Mouse (Mus musculus) limb, embryonic 15.5 days (tissue): ENCODE measurements around the gene Bmper. TPM values are rescaled to one million over a fixed set of nuclear protein-coding genes. Genes with fewer than 3 reads are reported as not detected.

Experiments used
- ATAC-seq: fragments of 200-750 bp; cut with Nextera tagmentation; 2 replicates; pipeline ENCODE4 v1.8.0; 2017; ENCODE audit warnings: low read depth, moderate TSS enrichment; ENCODE audit not compliant: insufficient number of reproducible peaks, low FRiP score, low TSS enrichment
- H3K27ac ChIP-seq: fragments of 300-500 bp; sonication (generic); 2 replicates; pipeline ENCODE4 v1.5.1; 2015; ENCODE audit warnings: moderate library complexity, mild to moderate bottlenecking, inconsistent platforms
- H3K27me3 ChIP-seq: fragments of 300-500 bp; sonication (generic); 2 replicates; pipeline ENCODE4 v1.6.1; 2015; ENCODE audit warnings: inconsistent platforms
- H3K36me3 ChIP-seq: fragments of 300-500 bp; sonication (generic); 2 replicates; pipeline ENCODE4 v1.6.1; 2015; ENCODE audit warnings: inconsistent platforms
- H3K4me1 ChIP-seq: fragments of 300-500 bp; sonication (generic); 2 replicates; pipeline ENCODE4 v1.6.1; 2015; ENCODE audit warnings: inconsistent platforms
- H3K4me2 ChIP-seq: fragments of 300-500 bp; sonication (generic); 2 replicates; pipeline ENCODE4 v1.6.1; 2015; ENCODE audit warnings: mild to moderate bottlenecking, inconsistent platforms
- H3K4me3 ChIP-seq: fragments of 300-500 bp; sonication (generic); 2 replicates; pipeline ENCODE4 v1.5.1; 2015; ENCODE audit warnings: mild to moderate bottlenecking, inconsistent platforms
- H3K9ac ChIP-seq: fragments of 300-500 bp; sonication (generic); 2 replicates; pipeline ENCODE4 v1.6.1; 2015; ENCODE audit warnings: inconsistent platforms
- H3K9me3 ChIP-seq: fragments of 300-500 bp; sonication (generic); 2 replicates; pipeline ENCODE4 v1.6.1; 2016; ENCODE audit warnings: inconsistent platforms
- WGBS: fragments of 180-500 bp; shearing (Covaris S2); methylation state at CpG from one replicate; pipeline ENCODE4 v1.1.7; 2015; 5-methylcytosine and 5-hydroxymethylcytosine counted together
- polyA plus RNA-seq: library from polyadenylated mRNA; unstranded; fragments of >200 nt; fragmentation: Nextera tagmentation; extraction: Ambion mirVana; gene quantifications from 2 replicates; pipeline ENCODE4 v1.2.1, GENCODE M21; 2015

The Bmper gene
- polyA plus RNA-seq, 1 experiment from 2014 or later, result 14.8 TPM

- ATAC-seq, result no peak
- H3K4me2 ChIP-seq, result no peak overlapping the region
- H3K9me3 ChIP-seq, result no peaks in the 10 kb centered on the region
- H3K4me1 ChIP-seq, result peaks cover 3% of the 10 kb centered on the region; the same call in 1 of the 2 replicates
- H3K27ac ChIP-seq, result no peak overlapping the region
- H3K27me3 ChIP-seq, result no peaks in the 10 kb centered on the region
- H3K4me3 ChIP-seq, result no peak overlapping the region
- 85% methylated on average over 8 of the region's 8 CpGs for WGBS
- H3K36me3 ChIP-seq, result no peaks in the 10 kb centered on the region
- no peak overlapping the region for H3K9ac ChIP-seq
Observed at GRCm38 (mm10) chr9:23351400-23351799, 128.5 kb downstream of the Bmper start.

GRCm38 (mm10) chr9:23352396-23352795 lies 129.5 kb downstream of the Bmper start:
- no peak overlapping the region for H3K4me3 ChIP-seq
- no peaks in the 10 kb centered on the region for H3K9me3 ChIP-seq
- WGBS, result 93% methylated on average over 2 of the region's 2 CpGs
- H3K36me3 ChIP-seq, result no peaks in the 10 kb centered on the region
- no peak for ATAC-seq
- H3K4me1 ChIP-seq, result peaks cover 3% of the 10 kb centered on the region; the same call in 1 of the 2 replicates
- H3K27ac ChIP-seq, result no peak overlapping the region
- no peak overlapping the region for H3K9ac ChIP-seq
- H3K27me3 ChIP-seq, result no peaks in the 10 kb centered on the region
- no peak overlapping the region for H3K4me2 ChIP-seq

- Histone ChIP-seq H3K27ac (no peak overlapping the region), H3K9ac (no peak overlapping the region), H3K27me3 (no peaks in the 10 kb centered on the region), H3K4me3 (no peak overlapping the region), H3K36me3 (no peaks in the 10 kb centered on the region), H3K4me2 (no peak overlapping the region), H3K4me1 (no peaks in the 10 kb centered on the region), H3K9me3 (no peaks in the 10 kb centered on the region)
- WGBS, result 32% methylated on average over 5 of the region's 5 CpGs
- no peak for ATAC-seq
Observed at GRCm38 (mm10) chr9:23354201-23354820, 131.4 kb downstream of the Bmper start.

- Histone ChIP-seq H3K4me1 (0 out of 2 replicates have a peak, but pooled peaks cover 2% of the 10 kb centered on the region), H3K27me3 (no peaks in the 10 kb centered on the region), H3K9ac (no peak overlapping the region), H3K27ac (no peak overlapping the region), H3K4me2 (no peak overlapping the region), H3K9me3 (no peaks in the 10 kb centered on the region), H3K36me3 (no peaks in the 10 kb centered on the region), H3K4me3 (no peak overlapping the region)
- 91% methylated on average over 2 of the region's 2 CpGs for WGBS
- ATAC-seq, result no peak
Observed at GRCm38 (mm10) chr9:23358108-23358507, 135.2 kb downstream of the Bmper start.

DNA sequence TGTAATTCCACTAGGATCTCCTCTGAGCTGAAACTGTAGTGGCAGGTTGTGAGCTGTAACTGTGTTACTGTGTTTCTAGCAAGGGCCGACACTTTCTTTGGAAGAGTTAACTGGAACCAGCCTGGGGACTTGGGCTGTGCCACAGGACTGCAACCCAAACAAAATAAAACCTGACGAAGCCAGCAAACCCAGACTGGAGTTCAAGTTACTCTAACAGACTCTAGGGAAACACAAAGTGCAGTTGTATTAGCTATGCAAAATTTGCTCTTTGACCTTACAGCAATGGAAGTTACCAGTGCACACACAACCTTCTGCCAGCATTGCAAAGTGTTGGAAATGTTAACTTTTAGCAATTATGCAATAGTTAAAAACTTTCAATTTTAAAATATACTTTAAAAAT lies 140.3 kb downstream of the Bmper start:
- Histone ChIP-seq H3K4me3 (no peak overlapping the region), H3K4me2 (no peak overlapping the region), H3K36me3 (no peaks in the 10 kb centered on the region), H3K4me1 (peaks cover 5% of the 10 kb centered on the region; the same call in 1 of the 2 replicates), H3K27me3 (no peaks in the 10 kb centered on the region), H3K9ac (no peak overlapping the region), H3K9me3 (no peaks in the 10 kb centered on the region), H3K27ac (0 out of 2 replicates have a peak overlapping the region, but pooled peaks have one; percentile 8)
- no peak for ATAC-seq
- WGBS, result 26% methylated on average over 2 of the region's 2 CpGs

DNA sequence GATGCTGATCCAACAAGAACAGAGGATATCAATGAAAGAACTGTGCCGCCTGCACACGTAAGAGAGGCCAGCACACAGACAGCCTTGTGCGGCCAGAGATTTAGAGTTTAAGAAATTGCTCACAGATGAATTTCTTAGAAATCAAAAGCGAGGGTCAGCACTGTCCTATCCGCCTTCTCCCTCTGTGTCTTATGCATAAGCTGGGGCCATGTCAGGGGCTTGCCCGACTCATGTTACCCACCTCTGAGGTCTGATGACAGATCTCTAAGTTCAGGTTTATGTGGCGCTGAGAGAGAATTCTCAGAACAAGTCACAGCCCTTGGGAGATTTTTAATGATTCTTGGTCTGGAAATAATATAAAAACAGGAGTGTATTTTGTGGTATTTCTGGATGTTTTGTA lies 140.7 kb downstream of the Bmper start:
- peaks cover 5% of the 10 kb centered on the region; the same call in 1 of the 2 replicates for H3K4me1 ChIP-seq
- WGBS, result 42% methylated on average over 7 of the region's 7 CpGs
- 0 out of 2 replicates have a peak overlapping the region, but pooled peaks have one; percentile 8 for H3K27ac ChIP-seq
- no peak overlapping the region for H3K4me3 ChIP-seq
- H3K9ac ChIP-seq, result no peak overlapping the region
- no peaks in the 10 kb centered on the region for H3K9me3 ChIP-seq
- H3K4me2 ChIP-seq, result no peak overlapping the region
- no peaks in the 10 kb centered on the region for H3K27me3 ChIP-seq
- no peak for ATAC-seq
- no peaks in the 10 kb centered on the region for H3K36me3 ChIP-seq

DNA sequence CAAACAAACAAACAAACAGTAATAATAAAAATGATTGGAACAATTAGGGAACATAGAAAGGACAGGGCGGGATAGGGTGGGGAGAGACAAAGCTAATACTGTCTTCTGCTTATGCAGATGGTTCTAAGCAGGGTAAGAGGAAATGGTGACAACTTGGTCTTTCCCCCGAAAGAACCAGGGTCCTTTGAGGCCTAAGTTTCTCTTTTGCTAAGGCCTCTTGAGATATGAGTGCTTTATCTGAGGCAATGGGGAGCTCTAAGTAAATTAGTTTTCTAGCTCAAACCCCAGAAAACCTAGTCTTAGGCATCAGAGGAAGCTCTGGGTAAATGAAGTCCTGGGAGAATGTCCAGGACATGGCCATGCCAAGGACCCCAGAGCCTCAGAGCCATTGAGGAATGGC lies 141.2 kb downstream of the Bmper start:
- no peak overlapping the region for H3K27ac ChIP-seq
- no peak overlapping the region for H3K4me3 ChIP-seq
- no peaks in the 10 kb centered on the region for H3K9me3 ChIP-seq
- H3K27me3 ChIP-seq, result no peaks in the 10 kb centered on the region
- no peak for ATAC-seq
- peaks cover 5% of the 10 kb centered on the region; the same call in 1 of the 2 replicates for H3K4me1 ChIP-seq
- no peak overlapping the region for H3K9ac ChIP-seq
- WGBS, result 79% methylated on average over 2 of the region's 2 CpGs
- no peak overlapping the region for H3K4me2 ChIP-seq
- H3K36me3 ChIP-seq, result no peaks in the 10 kb centered on the region

- no peak for ATAC-seq
- Histone ChIP-seq H3K4me3 (no peak overlapping the region), H3K27ac (no peak overlapping the region), H3K9ac (no peak overlapping the region), H3K27me3 (no peaks in the 10 kb centered on the region), H3K4me1 (peaks cover 3% of the 10 kb centered on the region; the same call in 1 of the 2 replicates), H3K36me3 (no peaks in the 10 kb centered on the region), H3K9me3 (no peaks in the 10 kb centered on the region), H3K4me2 (no peak overlapping the region)
Observed at GRCm38 (mm10) chr9:23368124-23368523, 145.2 kb downstream of the Bmper start.

- Histone ChIP-seq H3K27ac (no peak overlapping the region), H3K27me3 (no peaks in the 10 kb centered on the region), H3K4me2 (no peak overlapping the region), H3K4me3 (no peak overlapping the region), H3K36me3 (no peaks in the 10 kb centered on the region), H3K9ac (no peak overlapping the region), H3K4me1 (peaks cover 11% of the 10 kb centered on the region), H3K9me3 (no peaks in the 10 kb centered on the region)
- ATAC-seq, result no peak
- 31% methylated on average over 4 of the region's 4 CpGs for WGBS
Observed at GRCm38 (mm10) chr9:23374789-23375460, 152.0 kb downstream of the Bmper start.

DNA sequence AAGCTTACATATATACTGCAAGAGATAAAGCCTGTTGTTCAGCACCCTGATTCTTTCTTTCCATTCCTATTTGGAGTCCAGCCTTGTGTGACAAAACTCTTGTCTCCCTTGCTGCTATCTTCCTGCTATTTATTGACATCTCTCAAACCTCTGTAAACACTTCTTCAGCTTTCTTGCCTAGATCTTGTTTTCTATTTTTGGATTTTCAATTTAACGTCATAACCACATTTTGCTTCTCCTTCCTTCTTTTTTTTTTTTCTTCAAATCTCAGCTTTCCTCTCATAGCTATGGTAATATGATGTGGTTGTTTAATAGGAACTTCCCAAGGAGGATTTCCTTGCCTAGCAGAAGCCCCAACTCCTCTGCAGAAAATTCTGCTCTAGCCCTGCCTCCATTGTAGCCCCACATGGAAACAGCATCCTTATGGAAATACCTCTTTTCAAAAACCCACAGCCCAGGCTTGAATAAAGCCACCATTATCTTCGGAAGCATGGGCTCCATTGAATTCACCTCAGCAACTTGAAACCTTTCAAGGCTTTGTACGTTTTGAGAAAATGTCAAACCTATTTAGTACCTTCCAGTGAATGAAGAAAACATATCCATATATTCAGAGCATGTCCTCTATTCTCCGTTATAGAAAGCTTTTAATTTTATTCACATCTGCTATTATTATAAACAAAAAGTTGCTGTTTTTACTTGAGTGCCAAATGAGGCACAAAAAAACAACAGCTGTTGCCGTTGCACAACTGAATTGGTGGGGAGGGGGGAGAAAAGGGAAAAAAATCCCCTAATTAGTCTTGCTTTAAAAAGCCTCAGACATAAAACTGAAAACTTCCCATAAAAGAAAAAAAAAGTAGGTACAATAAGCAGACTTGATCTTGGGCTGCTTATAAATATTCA lies 155.2 kb downstream of the Bmper start:
- Histone ChIP-seq H3K27me3 (no peaks in the 10 kb centered on the region), H3K27ac (no peak overlapping the region), H3K4me3 (no peak overlapping the region), H3K9ac (no peak overlapping the region), H3K4me2 (no peak overlapping the region), H3K4me1 (peaks cover 11% of the 10 kb centered on the region), H3K36me3 (no peaks in the 10 kb centered on the region), H3K9me3 (no peaks in the 10 kb centered on the region)
- no peak for ATAC-seq
- 25% methylated on average over 5 of the region's 5 CpGs for WGBS

DNA sequence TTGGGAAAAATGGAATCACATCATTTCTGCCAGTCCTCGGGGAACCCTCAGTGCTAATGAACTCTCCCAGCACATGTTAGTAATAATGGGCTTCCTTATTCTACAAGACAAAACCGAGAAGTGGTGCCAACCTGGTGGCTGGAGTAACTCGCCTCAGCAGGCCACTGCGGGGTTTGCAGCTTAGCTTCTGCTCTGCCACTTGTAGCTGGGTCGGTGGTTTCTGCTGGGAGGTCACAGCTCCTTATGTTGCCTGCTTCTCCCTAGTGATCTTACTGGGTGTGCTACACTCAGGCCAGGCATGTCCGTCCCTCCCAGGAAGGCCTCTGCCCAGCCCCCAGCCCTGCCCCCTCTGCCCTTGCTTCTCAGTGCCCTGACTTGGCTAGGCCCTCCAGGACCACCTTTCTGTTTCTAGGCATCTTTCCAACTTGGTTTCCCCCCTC lies 155.9 kb downstream of the Bmper start:
- H3K27me3 ChIP-seq, result no peaks in the 10 kb centered on the region
- no peaks in the 10 kb centered on the region for H3K9me3 ChIP-seq
- H3K4me2 ChIP-seq, result no peak overlapping the region
- WGBS, result 21% methylated on average over 6 of the region's 6 CpGs
- ATAC-seq, result peak; percentile 30; the same call in 1 of the 2 replicates
- no peak overlapping the region for H3K4me3 ChIP-seq
- H3K4me1 ChIP-seq, result peaks cover 15% of the 10 kb centered on the region
- no peak overlapping the region for H3K9ac ChIP-seq
- no peaks in the 10 kb centered on the region for H3K36me3 ChIP-seq
- no peak overlapping the region for H3K27ac ChIP-seq
